Mouse (Mus musculus) stomach, postnatal 0 days (tissue): ENCODE measurements at regions not wholly inside any gene's neighbourhood (a gene's known extent, or its start where the extent isn't known, plus 50 kb on each side); places are given as distances from the start of the nearest gene placed in this dataset.

Experiments used
- CTCF ChIP-seq: IDR thresholded peaks from 2 replicates; pipeline ENCODE4 v1.5.1; 2016; ENCODE audit warnings: antibody characterized with exemption, low read depth, mild to moderate bottlenecking, moderate library complexity
- EP300 ChIP-seq: optimal IDR thresholded peaks from 2 replicates; pipeline ENCODE3; 2016; ENCODE audit warnings: antibody characterized with exemption

- TF ChIP-seq EP300, result no peak
- no peak for TF ChIP-seq CTCF
These were observed 1343.2 kb upstream of the A1bg start for GRCm38 (mm10) chr15:62266025-62266424.
